Mouse (Mus musculus): ENCODE data around the gene Kmt2d.
"Not testable (repeated sequence)": the region's sequence is repeated elsewhere in the genome, so short reads cannot be mapped to it uniquely, and the experiment has no call there.

Gene Kmt2d

GRCm38 (mm10) chr15:98832161-98833058, 38.6 kb downstream of the Kmt2d start:
- no peak for DNase-seq (ENCODE audit: extremely low spot score, low spot score)

GRCm38 (mm10) chr15:98831684-98832035, 39.3 kb downstream of the Kmt2d start:
- no peak for DNase-seq (ENCODE audit: extremely low spot score, low spot score)

GRCm38 (mm10) chr15:98830736-98831683, 40.0 kb downstream of the Kmt2d start, which contains the start of gene Prkag1:
Gene Prkag1, minus strand, starts transcription at chr15:98831521.
- peak; percentile 98 for DNase-seq (ENCODE audit: extremely low spot score, low spot score)

- no peak for DNase-seq (ENCODE audit: extremely low spot score, low spot score)
Measured at GRCm38 (mm10) chr15:98827611-98828011, 43.4 kb downstream of the Kmt2d start.

GRCm38 (mm10) chr15:98823434-98823833, 47.6 kb downstream of the Kmt2d start:
- no peak for DNase-seq (ENCODE audit: extremely low spot score, low spot score)

GRCm38 (mm10) chr15:98822147-98822546, 48.9 kb downstream of the Kmt2d start:
- DNase-seq (ENCODE audit: extremely low spot score, low spot score), result no peak

- no peak for DNase-seq (ENCODE audit: extremely low spot score, low spot score)
Measured at GRCm38 (mm10) chr15:98821403-98821802, 49.6 kb downstream of the Kmt2d start.

GRCm38 (mm10) chr15:98820937-98821336, 50.1 kb downstream of the Kmt2d start:
- no peak for DNase-seq (ENCODE audit: extremely low spot score, low spot score)

- DNase-seq (ENCODE audit: extremely low spot score, low spot score), result no peak
Measured at GRCm38 (mm10) chr15:98818171-98818570, 52.8 kb downstream of the Kmt2d start.

- DNase-seq (ENCODE audit: extremely low spot score, low spot score), result no peak
Measured at GRCm38 (mm10) chr15:98812741-98813424, 58.1 kb downstream of the Kmt2d start.

- DNase-seq (ENCODE audit: extremely low spot score, low spot score), result not testable (repeated sequence)
Measured at GRCm38 (mm10) chr15:98810212-98810611, 60.8 kb downstream of the Kmt2d start.

GRCm38 (mm10) chr15:98809390-98809789, 61.6 kb downstream of the Kmt2d start, which contains the start of gene Ddn:
Gene Ddn, minus strand, starts transcription at chr15:98809490.
- no peak for DNase-seq (ENCODE audit: extremely low spot score, low spot score)

- no peak for DNase-seq (ENCODE audit: extremely low spot score, low spot score)
Measured at GRCm38 (mm10) chr15:98808651-98809134, 62.3 kb downstream of the Kmt2d start.

GRCm38 (mm10) chr15:98807895-98808650, 62.9 kb downstream of the Kmt2d start:
- no peak for DNase-seq (ENCODE audit: extremely low spot score, low spot score)

- DNase-seq (ENCODE audit: extremely low spot score, low spot score), result peak; percentile 63
Measured at GRCm38 (mm10) chr15:98806809-98807770, 63.9 kb downstream of the Kmt2d start.

GRCm38 (mm10) chr15:98806071-98806808, 64.8 kb downstream of the Kmt2d start:
- no peak for DNase-seq (ENCODE audit: extremely low spot score, low spot score)

GRCm38 (mm10) chr15:98805324-98806040, 65.5 kb downstream of the Kmt2d start:
- peak; percentile 83 for DNase-seq (ENCODE audit: extremely low spot score, low spot score)

GRCm38 (mm10) chr15:98804054-98804453, 67.0 kb downstream of the Kmt2d start:
- DNase-seq (ENCODE audit: extremely low spot score, low spot score), result peak; percentile 89

Measured in neural tube, embryonic 10.5 days (tissue).